Mouse (Mus musculus) bone marrow macrophage, adult 2 months (primary cell): ENCODE results near the gene Nat8f1.

ENCODE experiments used
- CTCF ChIP-seq: IDR thresholded peaks from 2 replicates; pipeline ENCODE4 v1.5.1; 2012; ENCODE audit warnings: low read depth, mild to moderate bottlenecking, low read length, moderate library complexity
- POLR2A ChIP-seq: IDR thresholded peaks from 2 replicates; pipeline ENCODE4 v1.6.1; 2012; ENCODE audit warnings: mild to moderate bottlenecking, low read depth, low read length, borderline replicate concordance

GRCm38 (mm10) chr6:85863840-85864239, 51.6 kb downstream of the Nat8f1 start:
- no peak for TF ChIP-seq CTCF
- TF ChIP-seq POLR2A: no peak
